Mouse (Mus musculus): Measurements from ENCODE around the gene Ppm1l.
"Not testable (repeated sequence)": the region's sequence is repeated elsewhere in the genome, so short reads cannot be mapped to it uniquely, and the experiment has no call there.

Ppm1l gene

DNA sequence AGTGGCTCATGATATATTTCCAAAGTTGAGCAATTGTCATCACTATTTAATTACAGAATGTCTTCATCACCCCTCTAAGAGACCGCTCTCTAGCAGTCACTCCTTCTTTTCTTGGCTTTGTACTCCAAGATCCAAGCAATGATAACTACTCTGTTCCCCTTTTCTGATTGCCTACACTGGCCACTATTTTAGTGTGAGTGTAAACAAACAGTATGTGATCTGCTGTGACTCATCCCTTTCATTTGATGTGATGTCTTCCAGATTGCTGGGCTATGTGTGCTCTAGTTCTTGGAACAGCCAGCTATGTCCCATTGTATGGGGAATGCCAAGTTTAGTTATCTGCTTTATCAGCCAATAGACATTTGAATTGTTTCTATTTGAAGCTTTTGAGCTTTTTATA is 210.7 kb downstream of the Ppm1l start:
- in situ Hi-C loops (cut with MboI; ENCODE audit: low sequenced_read_pairs), result no loop called here

DNA sequence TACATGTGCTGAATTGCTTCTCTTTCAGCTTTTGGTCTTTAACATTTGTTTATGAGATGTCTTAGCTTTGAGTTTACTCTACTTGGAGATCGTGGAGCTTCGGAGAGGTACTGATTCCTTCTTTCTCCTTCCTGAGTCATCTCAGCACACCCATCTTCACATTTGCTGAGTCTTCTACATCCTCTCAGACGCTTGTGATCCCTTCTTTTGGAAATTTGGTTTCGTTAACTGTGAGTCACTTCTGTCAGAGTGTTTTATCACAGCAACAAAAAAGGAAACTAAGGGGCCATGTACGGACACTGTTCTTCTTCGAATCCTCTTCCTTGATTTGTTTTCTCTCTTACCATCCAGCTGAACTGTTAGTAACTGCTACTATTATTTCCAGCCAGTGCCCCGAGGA is 212.9 kb downstream of the Ppm1l start:
- in situ Hi-C loops (cut with MboI; ENCODE audit: low sequenced_read_pairs), result no loop called here

- in situ Hi-C loops (cut with MboI; ENCODE audit: low sequenced_read_pairs), result no loop called here
These were observed 214.8 kb downstream of the Ppm1l start for GRCm38 (mm10) chr3:69531511-69531910.

DNA sequence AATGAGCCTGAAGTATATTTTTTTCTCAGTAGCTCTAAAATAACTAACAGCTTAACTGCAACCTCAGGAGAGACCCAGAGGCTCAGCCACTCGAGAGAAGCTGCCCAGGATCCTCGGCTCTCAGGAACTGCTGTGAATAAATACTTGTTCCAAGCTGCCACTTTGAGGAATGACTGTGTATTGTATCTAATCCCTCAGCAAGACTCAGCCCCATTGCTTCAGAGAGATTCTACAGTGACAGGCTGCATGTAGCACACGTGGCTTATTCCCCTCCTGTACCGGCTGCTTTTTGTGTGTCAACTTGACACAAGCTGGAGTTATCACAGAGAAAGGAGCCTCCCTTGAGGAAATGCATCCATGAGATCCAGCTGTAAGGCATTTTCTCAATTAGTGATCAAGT is 216.0 kb downstream of the Ppm1l start:
- in situ Hi-C loops (cut with MboI; ENCODE audit: low sequenced_read_pairs), result no loop called here

DNA sequence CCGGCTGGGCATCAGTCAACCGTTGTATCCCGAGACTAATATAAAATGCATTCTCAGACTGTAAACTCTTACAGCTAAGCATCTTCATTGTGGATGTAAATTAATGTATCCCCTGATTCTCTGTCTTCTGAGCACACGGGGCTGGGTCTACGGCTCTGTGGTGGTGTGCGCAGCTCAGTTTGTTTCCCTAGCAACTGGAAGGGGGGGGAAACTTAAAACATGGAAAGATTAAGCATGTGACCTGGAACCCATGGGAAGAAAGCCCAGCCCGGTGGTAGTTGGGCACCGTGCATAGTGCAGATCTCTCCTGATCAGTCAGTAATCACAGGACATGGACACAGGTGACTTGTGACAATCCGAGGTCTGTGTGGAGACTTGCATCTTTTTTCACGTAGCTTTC is 218.8 kb downstream of the Ppm1l start:
- in situ Hi-C loops (cut with MboI; ENCODE audit: low sequenced_read_pairs), result no loop called here

- in situ Hi-C loops (cut with MboI; ENCODE audit: low sequenced_read_pairs), result no loop called here
These were observed 219.4 kb downstream of the Ppm1l start for GRCm38 (mm10) chr3:69535941-69536647.

DNA sequence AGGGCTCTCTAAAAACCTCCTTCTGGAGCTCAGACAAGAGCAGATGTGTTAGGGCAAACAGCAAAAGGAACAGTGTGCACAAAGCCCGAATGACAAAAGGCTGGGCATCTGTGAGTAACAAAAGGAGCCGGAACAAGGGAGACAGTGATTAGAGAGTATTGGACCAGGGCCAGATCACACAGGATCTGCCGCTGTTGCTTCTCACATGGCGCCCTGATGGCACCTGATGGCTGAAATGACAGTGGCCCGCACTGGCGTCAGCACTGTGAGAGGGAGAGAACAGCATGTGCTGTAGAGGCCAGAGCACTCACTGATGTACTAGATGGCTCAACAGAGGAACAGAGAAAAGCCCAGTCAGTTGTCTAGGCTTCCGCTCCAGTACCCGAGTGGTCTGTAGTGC is 226.3 kb downstream of the Ppm1l start:
- in situ Hi-C loops (cut with MboI; ENCODE audit: low sequenced_read_pairs), result no loop called here

DNA sequence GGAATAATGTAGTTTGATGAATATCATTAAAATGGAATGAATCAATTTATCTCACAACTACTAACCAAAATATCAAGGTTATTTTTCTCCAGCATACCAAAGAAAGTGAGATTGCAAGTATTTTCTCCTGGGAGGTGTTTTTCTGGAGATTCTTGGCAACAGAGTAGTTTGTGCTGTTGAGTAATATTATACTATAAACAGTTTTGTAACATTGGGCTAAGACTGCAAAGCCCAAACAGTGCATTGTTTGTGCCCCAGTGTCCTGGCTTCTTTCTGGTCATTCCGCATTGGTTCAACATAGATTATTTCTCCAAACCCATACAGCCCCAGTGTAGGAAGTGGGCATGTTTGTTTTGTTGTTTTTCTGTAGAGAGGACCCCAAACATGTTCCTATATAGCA is 227.1 kb downstream of the Ppm1l start:
- in situ Hi-C loops (cut with MboI; ENCODE audit: low sequenced_read_pairs), result no loop called here

- in situ Hi-C loops (cut with MboI; ENCODE audit: low sequenced_read_pairs), result no loop called here
These were observed 228.4 kb downstream of the Ppm1l start for GRCm38 (mm10) chr3:69545017-69545416.

DNA sequence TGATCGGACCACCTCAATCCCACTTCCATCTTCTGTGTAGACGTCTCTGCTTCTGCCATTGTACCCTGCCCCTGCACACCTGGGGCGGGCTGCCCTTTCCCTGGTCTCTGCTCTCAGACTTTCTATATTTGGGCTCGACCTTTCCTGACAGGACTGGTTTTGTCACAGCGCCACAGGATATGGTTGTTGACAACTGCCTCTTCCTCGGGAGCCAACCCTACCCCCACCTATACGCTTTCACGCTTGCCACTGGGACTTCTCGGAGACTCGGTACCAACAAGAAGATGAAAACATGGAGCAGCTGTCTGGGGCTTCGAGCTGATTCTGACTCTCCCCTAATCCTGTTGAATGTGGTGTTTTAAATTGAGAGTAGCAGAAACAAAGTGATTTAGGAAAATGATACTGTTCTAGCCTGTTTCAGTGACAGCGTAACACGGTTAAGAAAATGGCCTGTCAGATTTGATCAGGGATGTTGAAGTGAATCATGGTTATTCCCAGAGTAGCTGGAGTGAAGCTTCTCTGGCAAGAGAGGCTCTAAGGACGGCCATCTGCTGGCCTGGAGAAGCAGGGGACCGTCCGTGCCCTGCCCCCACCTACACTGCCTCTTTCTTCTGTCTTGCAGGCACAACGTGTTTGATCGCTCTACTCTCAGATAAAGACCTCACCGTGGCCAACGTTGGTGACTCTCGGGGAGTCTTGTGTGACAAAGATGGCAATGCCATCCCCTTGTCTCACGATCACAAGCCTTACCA is 232.2 kb downstream of the Ppm1l start:
- in situ Hi-C loops (cut with MboI; ENCODE audit: low sequenced_read_pairs), result no loop called here

DNA sequence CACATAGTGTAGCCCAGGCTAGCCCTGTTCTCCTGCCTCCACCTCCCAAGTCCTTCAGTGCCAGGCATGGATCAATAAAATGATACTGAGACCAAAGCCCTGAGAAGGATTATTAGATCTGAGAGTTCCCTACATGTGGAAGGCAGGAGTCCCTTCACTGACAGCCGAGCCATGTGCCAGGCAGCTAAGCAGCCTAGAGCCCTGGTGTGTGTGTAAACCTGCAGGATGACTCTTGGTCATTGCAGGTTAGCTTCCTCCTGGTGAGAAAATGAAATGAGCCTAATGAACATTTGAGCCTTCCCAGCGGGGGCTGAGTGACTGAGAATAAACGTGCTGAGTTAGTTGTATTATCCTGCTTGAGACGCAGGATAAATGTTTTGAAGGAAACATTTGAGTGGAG is 232.9 kb downstream of the Ppm1l start:
- in situ Hi-C loops (cut with MboI; ENCODE audit: low sequenced_read_pairs), result no loop called here

DNA sequence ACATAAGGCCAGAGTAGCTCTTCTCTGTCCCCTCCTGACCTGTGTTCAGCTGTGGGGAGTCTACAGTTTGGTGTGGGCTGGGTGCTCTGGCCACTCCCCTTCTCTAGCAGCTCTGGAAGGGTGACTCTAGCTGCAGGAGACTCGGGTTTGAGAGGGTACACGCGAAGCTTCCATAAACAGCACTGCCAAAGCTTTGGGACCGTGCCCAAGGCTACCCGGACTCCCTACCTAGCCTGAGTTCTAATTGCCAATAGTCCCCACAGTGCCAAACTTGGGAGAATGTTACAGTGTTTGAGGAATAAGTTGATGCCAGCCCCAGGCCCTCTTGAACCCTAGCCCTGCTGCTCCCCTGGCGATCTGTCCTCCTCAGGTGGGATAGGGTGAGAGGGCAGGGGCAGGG is 238.8 kb downstream of the Ppm1l start:
- in situ Hi-C loops (cut with MboI; ENCODE audit: low sequenced_read_pairs), result no loop called here

DNA sequence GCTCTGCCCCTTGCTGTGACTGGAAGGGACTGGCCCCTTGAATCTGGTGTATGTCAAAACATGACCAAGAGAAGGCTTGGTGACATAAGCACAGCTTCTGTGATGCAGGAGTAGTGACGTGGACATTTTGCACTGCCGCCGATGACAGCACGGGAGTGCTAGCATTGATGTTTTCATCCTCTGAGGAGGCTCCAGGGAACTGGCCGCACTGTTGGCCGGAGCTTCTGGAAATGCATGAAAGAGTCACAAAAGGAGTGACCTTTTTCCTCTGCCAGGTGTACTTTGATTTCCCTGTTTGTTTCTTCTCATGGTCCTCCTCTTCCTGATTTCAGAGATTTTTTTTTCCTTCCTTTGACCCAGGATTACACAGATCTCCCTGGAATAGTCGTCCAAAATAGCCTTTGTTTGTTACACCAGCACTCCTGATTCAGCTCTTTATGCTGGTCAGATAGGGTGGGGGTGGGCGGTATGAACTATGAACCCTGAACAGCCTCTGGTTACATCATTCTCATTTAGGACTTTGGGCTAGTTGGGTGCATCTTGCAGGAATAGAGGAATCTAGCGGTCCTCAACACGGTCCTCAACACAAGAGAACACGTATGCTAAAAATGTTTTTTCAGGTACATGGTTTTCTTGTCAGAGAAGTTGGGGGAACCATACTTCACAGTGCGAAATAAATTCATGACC is 239.6 kb downstream of the Ppm1l start:
- in situ Hi-C loops (cut with MboI; ENCODE audit: low sequenced_read_pairs), result no loop called here

DNA sequence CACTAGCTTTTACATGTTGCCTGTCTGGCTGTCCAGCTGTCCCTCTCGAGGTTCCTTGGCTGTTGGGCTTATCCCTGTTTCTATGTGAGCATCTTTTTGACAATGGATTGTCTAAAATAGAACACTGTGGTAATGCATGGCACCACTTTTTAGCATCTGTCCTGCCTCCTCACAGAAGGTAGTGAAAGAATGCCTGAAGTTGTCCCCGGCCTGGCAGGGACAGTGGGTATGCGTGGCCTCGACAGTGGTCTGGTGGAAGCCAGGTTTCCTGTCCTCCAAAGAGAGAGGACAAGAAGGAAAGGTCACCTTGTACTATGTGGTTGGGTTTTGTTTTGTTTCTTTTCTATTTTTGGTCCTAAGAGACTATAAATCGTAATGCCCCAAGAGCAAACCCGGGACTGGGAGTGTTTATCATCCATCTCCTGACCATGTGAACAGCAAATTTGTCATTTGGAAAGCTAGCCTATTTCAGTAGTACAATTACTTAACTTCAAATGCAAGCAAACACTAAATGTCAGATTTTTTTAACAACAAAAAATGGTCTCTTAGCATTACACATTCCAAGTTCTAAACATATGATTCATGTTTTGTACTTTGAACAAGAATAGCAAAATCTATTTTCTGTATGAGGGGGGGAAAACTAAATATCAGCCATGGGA is 242.8 kb downstream of the Ppm1l start:
- in situ Hi-C loops (cut with MboI; ENCODE audit: low sequenced_read_pairs), result no loop called here

- in situ Hi-C loops (cut with MboI; ENCODE audit: low sequenced_read_pairs), result no loop called here
These were observed 243.3 kb downstream of the Ppm1l start for GRCm38 (mm10) chr3:69559975-69560330.

GRCm38 (mm10) chr3:69561686-69562085 is 245.0 kb downstream of the Ppm1l start:
- in situ Hi-C loops (cut with MboI; ENCODE audit: low sequenced_read_pairs), result no loop called here

DNA sequence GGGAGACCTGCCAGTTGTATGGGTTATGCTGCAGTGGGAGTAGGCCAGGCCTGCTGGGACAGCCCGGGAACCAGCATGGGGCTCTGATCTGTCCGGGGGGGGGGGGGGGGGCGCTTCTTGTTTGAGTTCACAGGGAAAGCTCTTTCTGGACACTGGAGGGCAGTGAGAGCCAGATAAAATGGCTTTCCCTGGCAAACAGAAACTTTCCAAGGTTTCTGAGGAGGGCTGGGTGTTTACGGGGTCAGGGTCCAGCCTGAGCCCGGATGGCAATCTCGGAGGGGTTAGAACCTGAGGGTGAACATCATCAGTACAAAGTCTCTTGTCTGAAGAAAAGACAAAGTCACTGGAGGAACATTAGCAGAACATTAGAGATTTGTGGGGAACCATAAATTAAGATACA is 246.7 kb downstream of the Ppm1l start:
- in situ Hi-C loops (cut with MboI; ENCODE audit: low sequenced_read_pairs), result no loop called here

- in situ Hi-C loops (cut with MboI; ENCODE audit: low sequenced_read_pairs), result not testable (repeated sequence)
These were observed 248.9 kb downstream of the Ppm1l start for GRCm38 (mm10) chr3:69565586-69565985.

- in situ Hi-C loops (cut with MboI; ENCODE audit: low sequenced_read_pairs), result no loop called here
These were observed 255.9 kb downstream of the Ppm1l start for GRCm38 (mm10) chr3:69572561-69572960.

- in situ Hi-C loops (cut with MboI; ENCODE audit: low sequenced_read_pairs), result no loop called here
These were observed 258.9 kb downstream of the Ppm1l start for GRCm38 (mm10) chr3:69575577-69575976.

GRCm38 (mm10) chr3:69576715-69577114 is 260.1 kb downstream of the Ppm1l start:
- in situ Hi-C loops (cut with MboI; ENCODE audit: low sequenced_read_pairs), result no loop called here

DNA sequence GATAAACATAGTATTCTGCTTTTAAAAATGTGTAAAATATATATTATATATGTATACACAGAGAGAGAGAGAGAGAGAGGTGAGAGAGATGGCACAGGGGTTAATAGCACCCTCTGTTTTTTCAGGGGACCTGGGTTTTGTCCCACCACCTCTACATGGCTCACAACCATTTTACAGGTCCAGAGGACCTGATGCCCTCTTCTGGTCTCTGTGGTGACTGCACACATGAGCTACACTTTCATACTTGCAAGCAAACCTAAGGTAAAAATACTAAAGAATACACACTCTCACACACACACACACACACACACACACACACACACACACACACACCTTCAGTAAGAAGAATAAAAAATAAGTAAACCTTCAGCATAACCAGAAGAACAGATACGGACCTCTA is 262.1 kb downstream of the Ppm1l start:
- in situ Hi-C loops (cut with MboI; ENCODE audit: low sequenced_read_pairs), result no loop called here
